Mouse (Mus musculus): ENCODE measurements around the gene Macrod1. TPM values are rescaled to one million over a fixed set of nuclear protein-coding genes. Genes with fewer than 3 reads are reported as not detected.

The Macrod1 gene
- polyA plus RNA-seq, 1 experiment from 2014 or later = 22.1 TPM

DNA sequence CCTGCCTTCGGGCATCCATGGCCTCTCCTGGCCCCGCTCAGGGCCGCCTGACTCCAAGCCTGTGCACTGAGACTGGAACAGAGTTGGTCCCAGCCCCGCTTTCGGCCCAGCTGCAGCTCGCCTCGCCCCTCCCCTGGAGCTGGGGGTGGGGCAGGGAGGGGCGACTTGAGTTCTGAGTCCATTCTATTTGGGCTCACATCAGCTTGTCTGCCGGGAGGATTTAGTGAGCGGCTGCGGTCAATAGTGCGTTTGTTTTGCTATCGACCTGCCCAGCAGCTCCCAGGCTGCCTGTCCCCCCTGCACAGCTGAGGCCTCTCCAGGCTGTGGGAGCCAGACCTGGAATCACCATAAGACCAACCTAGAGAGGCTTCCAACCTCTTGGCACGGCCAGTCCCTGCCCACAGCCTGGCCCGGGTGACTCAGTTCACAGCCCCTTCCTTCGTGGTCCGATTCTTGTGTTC, 78.1 kb downstream of the Macrod1 start:
- WGBS = 18% methylated on average over 17 of the region's 17 CpGs
- no peak overlapping the region for H3K9ac ChIP-seq
- ATAC-seq (ENCODE audit: insufficient number of reproducible peaks, low FRiP score, low TSS enrichment, low read depth) = no peak
- peaks cover 66% of the 10 kb centered on the region for H3K4me1 ChIP-seq
- peaks cover 2% of the 10 kb centered on the region; the same call in 1 of the 2 replicates for H3K27me3 ChIP-seq
- no peaks in the 10 kb centered on the region for H3K9me3 ChIP-seq (replicated peaks)
- H3K4me2 ChIP-seq (replicated peaks) = 0 out of 2 replicates have a peak overlapping the region, but pooled peaks have one; percentile 6
- no peak overlapping the region for H3K4me3 ChIP-seq (replicated peaks)
- no peaks in the 10 kb centered on the region for H3K36me3 ChIP-seq
- peak overlapping the region; percentile 79 for H3K27ac ChIP-seq (replicated peaks)

DNA sequence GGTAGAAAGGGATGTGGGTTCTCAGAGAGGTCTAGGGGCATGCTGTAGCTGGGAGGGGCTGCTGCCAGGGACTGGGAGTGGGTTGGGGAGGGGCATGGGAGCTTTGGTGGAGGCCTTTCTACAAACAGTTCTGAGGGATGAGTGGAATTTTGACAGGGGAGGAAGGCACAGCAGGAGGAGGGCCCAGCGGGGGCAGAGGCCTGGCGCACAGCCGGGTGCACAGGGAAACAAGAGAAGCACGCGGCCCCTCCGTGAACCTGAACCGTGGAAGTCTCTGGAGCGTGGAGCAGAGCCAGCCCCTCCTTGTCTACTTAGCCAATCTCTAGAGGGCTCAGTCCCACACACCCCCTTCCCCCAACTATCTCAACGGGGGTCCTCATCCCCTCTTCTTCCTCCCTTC, 78.9 kb downstream of the Macrod1 start:
- ATAC-seq (ENCODE audit: insufficient number of reproducible peaks, low FRiP score, low TSS enrichment, low read depth) = peak; percentile 61
- H3K27me3 ChIP-seq = peaks cover 2% of the 10 kb centered on the region; the same call in 1 of the 2 replicates
- peak overlapping the region; percentile 79 for H3K27ac ChIP-seq (replicated peaks)
- H3K9ac ChIP-seq = no peak overlapping the region
- no peaks in the 10 kb centered on the region for H3K36me3 ChIP-seq
- no peaks in the 10 kb centered on the region for H3K9me3 ChIP-seq (replicated peaks)
- H3K4me2 ChIP-seq (replicated peaks) = peak overlapping the region; percentile 24
- no peak overlapping the region for H3K4me3 ChIP-seq (replicated peaks)
- peaks cover 67% of the 10 kb centered on the region for H3K4me1 ChIP-seq
- 5% methylated on average over 9 of the region's 9 CpGs for WGBS

DNA sequence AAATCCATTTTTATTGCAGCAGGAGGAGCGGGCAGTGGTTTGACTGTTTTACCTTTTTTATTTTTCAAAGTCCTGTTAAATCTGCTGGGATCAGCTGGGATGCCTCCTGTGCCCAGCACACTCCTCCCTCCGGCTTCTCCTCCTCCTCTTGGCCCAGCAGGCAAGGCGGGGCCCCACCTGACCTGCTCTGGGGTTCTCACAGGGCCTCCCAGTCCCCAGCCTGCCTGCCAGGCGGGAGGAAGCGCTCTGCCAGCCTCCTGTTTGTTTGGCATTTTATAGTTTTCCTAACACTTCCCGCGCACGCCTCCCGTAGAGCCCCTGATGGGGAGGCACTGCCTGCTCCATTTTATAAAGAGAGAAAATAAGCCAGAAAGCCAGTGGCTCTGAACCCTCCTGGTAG, 79.4 kb downstream of the Macrod1 start:
- H3K27me3 ChIP-seq = peaks cover 2% of the 10 kb centered on the region; the same call in 1 of the 2 replicates
- H3K27ac ChIP-seq (replicated peaks) = peak overlapping the region; percentile 79
- H3K9ac ChIP-seq = no peak overlapping the region
- no peaks in the 10 kb centered on the region for H3K9me3 ChIP-seq (replicated peaks)
- H3K36me3 ChIP-seq = no peaks in the 10 kb centered on the region
- WGBS = 14% methylated on average over 9 of the region's 9 CpGs
- H3K4me1 ChIP-seq = peaks cover 72% of the 10 kb centered on the region
- ATAC-seq (ENCODE audit: insufficient number of reproducible peaks, low FRiP score, low TSS enrichment, low read depth) = peak; percentile 61
- peak overlapping the region; percentile 24 for H3K4me2 ChIP-seq (replicated peaks)
- no peak overlapping the region for H3K4me3 ChIP-seq (replicated peaks)

DNA sequence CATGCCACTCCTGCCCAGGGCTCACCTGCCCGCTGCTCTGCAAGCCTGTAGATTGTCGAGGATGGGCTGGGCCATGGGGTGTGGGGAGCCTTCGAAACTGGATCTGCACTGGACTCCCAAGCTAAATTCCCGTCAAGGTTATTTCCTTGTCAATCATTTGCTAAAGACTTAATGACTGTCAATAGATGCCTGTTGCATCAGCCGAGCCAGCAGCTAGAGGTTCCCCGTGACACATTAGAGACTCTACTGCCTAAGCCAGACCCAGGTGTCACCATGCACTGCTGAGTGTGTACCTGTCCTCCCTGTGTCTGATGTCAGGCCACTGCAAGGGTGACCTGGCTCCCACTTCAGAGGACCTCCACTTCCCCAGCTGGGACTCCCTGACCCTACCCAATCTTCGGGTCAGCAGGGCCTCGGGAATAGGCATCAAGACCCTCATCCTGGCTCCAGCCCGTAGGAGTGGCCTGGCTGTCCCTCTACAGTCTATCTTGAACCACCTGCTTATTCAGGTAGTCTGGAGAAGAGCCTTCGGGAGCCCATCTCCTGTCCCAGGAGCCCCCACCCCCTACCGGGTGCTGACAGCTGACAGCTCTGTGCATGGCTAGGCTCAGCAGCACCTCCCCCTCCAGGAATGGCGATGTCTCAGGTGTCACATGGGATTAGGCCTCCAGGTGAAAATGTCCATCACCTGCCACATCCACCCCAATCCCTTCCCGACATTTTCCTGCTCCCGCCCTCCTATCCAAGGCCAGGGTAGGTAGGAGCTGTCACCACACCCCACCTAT, 80.3 kb downstream of the Macrod1 start:
- H3K36me3 ChIP-seq = no peaks in the 10 kb centered on the region
- H3K27ac ChIP-seq (replicated peaks) = peak overlapping the region; percentile 79
- ATAC-seq (ENCODE audit: insufficient number of reproducible peaks, low FRiP score, low TSS enrichment, low read depth) = no peak
- H3K4me2 ChIP-seq (replicated peaks) = no peak overlapping the region
- peaks cover 2% of the 10 kb centered on the region; the same call in 1 of the 2 replicates for H3K27me3 ChIP-seq
- WGBS = 37% methylated on average over 14 of the region's 14 CpGs
- H3K4me1 ChIP-seq = peaks cover 81% of the 10 kb centered on the region
- H3K9ac ChIP-seq = no peak overlapping the region
- no peaks in the 10 kb centered on the region for H3K9me3 ChIP-seq (replicated peaks)
- H3K4me3 ChIP-seq (replicated peaks) = no peak overlapping the region

DNA sequence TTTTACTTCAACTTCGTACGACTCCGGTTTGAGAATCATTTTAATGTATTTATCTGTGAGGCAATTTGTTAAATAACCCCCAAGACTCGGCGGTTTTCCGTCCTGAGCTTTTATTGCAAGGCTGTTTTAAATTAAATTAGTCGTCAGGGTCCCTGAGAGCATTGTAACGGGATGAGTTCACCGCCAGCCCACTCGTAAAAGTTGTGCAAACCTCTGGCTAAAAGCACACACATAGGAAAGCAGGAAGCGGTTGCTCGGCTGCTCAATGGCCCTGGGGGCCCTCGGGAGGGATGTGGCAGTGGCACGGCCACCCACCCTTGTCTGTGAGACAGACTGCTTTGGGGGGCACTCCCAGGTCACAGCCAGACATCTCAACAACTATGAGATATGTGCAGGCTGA, 81.7 kb downstream of the Macrod1 start:
- Histone ChIP-seq H3K27me3 (0 out of 2 replicates have a peak, but pooled peaks cover 2% of the 10 kb centered on the region), H3K4me1 (peaks cover 95% of the 10 kb centered on the region), H3K4me2 (replicated peaks) (no peak overlapping the region), H3K36me3 (no peaks in the 10 kb centered on the region), H3K4me3 (replicated peaks) (no peak overlapping the region), H3K27ac (replicated peaks) (no peak overlapping the region), H3K9ac (no peak overlapping the region), H3K9me3 (replicated peaks) (no peaks in the 10 kb centered on the region)
- 20% methylated on average over 14 of the region's 14 CpGs for WGBS
- ATAC-seq (ENCODE audit: insufficient number of reproducible peaks, low FRiP score, low TSS enrichment, low read depth) = no peak

DNA sequence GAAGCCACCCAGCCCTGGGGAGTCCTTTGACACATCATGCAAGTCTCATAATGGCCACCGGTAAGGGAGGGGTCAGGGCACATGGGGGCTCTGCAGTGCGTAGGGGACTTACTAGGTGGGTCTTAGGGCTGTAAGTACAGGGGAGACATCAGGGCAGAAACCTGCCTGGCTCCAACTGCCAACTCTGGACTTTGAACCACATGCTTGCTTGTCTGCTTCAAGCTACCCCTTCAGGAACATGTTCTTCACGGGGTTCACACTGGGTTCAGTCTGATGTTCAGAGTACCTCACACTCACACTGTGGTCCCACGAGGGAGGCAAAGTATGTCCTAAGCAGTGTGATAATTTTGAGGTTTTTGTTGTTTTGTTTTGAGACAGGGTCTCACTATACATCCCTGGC, 82.7 kb downstream of the Macrod1 start:
- Histone ChIP-seq H3K4me3 (replicated peaks) (no peak overlapping the region), H3K9me3 (replicated peaks) (no peaks in the 10 kb centered on the region), H3K36me3 (no peaks in the 10 kb centered on the region), H3K4me2 (replicated peaks) (no peak overlapping the region), H3K9ac (no peak overlapping the region), H3K27me3 (0 out of 2 replicates have a peak, but pooled peaks cover 2% of the 10 kb centered on the region), H3K27ac (replicated peaks) (no peak overlapping the region), H3K4me1 (peaks cover 99% of the 10 kb centered on the region)
- no peak for ATAC-seq (ENCODE audit: insufficient number of reproducible peaks, low FRiP score, low TSS enrichment, low read depth)
- 40% methylated on average over 4 of the region's 4 CpGs for WGBS

DNA sequence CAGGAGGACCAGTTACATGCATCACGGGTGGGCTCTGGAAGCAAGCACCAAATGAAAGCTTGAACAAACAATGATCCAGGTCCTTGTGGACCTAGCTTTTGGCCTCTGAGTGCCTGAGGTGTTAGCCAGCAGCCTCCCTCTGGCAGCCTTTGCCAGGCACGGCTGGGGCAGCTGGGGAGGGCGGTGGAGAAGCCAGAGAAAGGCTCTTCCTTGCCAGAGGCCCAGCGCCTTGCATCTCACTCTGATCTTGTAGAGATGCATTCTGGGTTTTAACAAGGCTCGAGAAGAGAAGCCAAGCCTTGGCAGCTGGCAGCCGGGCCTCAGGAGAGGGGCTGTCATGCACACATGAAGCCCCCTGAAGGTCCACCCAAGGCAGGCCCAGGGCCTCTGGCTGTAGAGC, 83.8 kb downstream of the Macrod1 start:
- peaks cover 93% of the 10 kb centered on the region for H3K4me1 ChIP-seq
- no peak overlapping the region for H3K4me3 ChIP-seq (replicated peaks)
- H3K9me3 ChIP-seq (replicated peaks) = no peaks in the 10 kb centered on the region
- WGBS = 51% methylated on average over 6 of the region's 6 CpGs
- peak overlapping the region; percentile 21; the same call in 1 of the 2 replicates for H3K9ac ChIP-seq
- H3K4me2 ChIP-seq (replicated peaks) = no peak overlapping the region
- peaks cover 8% of the 10 kb centered on the region for H3K27me3 ChIP-seq
- ATAC-seq (ENCODE audit: insufficient number of reproducible peaks, low FRiP score, low TSS enrichment, low read depth) = no peak
- no peaks in the 10 kb centered on the region for H3K36me3 ChIP-seq
- peak overlapping the region; percentile 40 for H3K27ac ChIP-seq (replicated peaks)

DNA sequence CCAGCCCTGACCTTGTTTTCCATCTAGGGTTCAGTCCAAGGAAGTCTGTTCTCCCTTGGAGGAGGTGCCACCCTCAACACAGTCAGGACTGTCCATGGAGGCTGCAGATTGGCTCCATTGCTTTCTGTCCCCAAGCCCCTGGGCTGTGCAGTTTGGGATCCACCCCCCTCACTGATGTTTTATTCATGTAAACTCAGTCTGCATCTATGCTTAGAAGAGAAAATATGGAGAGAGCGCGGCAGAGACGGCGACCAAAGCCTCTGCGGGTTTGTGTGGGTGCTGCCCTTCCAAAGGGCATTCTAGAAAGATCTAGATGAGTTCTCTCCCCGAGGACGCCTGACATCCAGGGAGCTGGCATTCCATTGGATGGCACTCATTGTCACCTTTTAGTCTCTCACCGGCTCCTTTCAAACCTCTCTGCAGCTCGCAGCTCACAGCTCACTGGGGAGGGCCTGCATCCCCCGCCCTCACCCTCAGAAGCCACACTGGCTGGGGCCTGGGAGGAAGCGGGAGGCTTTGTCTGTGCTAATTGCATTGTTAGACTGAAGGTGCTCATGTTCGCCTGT, 84.3 kb downstream of the Macrod1 start:
- no peak for ATAC-seq (ENCODE audit: insufficient number of reproducible peaks, low FRiP score, low TSS enrichment, low read depth)
- H3K36me3 ChIP-seq = no peaks in the 10 kb centered on the region
- no peak overlapping the region for H3K9ac ChIP-seq
- H3K27ac ChIP-seq (replicated peaks) = peak overlapping the region; percentile 40; the same call in 1 of the 2 replicates
- H3K27me3 ChIP-seq = peaks cover 14% of the 10 kb centered on the region
- no peaks in the 10 kb centered on the region for H3K9me3 ChIP-seq (replicated peaks)
- peaks cover 87% of the 10 kb centered on the region for H3K4me1 ChIP-seq
- H3K4me3 ChIP-seq (replicated peaks) = no peak overlapping the region
- H3K4me2 ChIP-seq (replicated peaks) = no peak overlapping the region
- WGBS = 45% methylated on average over 12 of the region's 12 CpGs

DNA sequence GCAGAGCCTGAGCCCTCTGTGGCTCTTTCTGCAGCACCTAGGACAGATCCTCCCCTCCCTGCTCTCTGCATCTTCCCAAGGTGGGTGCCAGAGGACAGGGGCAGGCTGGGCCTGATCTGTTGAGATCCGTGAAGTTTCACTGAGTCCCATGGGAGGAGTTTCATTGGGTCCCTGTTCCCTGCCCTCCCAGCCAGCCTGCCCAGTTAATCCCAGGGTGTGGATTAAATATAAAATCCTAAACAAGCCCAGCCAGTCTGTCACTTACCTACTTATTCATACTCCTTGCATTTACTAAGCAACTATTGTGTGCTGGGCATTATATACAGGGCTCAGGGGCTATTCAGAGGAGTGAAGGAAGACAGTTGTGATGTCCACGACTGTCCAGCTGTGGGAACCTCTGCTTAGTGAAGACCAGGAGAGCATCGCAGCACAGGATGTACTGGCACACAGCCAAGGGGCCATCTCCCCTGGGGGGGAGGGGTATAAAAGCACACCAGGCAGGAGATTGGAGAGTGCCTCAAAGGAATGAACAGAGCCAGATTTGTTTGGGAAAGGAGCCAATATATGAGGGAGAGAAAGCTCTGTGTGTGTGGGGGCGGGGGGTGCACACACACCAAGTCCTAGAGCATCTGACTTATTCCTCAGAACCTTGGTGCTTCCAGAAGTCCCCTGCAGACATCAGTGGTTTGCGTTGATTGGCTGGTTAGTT, 85.8 kb downstream of the Macrod1 start:
- H3K4me3 ChIP-seq (replicated peaks) = no peak overlapping the region
- H3K4me2 ChIP-seq (replicated peaks) = no peak overlapping the region
- H3K36me3 ChIP-seq = no peaks in the 10 kb centered on the region
- H3K4me1 ChIP-seq = peaks cover 76% of the 10 kb centered on the region
- no peak for ATAC-seq (ENCODE audit: insufficient number of reproducible peaks, low FRiP score, low TSS enrichment, low read depth)
- H3K9ac ChIP-seq = no peak overlapping the region
- peaks cover 17% of the 10 kb centered on the region for H3K27me3 ChIP-seq
- no peaks in the 10 kb centered on the region for H3K9me3 ChIP-seq (replicated peaks)
- H3K27ac ChIP-seq (replicated peaks) = no peak overlapping the region
- 32% methylated on average over 5 of the region's 5 CpGs for WGBS

DNA sequence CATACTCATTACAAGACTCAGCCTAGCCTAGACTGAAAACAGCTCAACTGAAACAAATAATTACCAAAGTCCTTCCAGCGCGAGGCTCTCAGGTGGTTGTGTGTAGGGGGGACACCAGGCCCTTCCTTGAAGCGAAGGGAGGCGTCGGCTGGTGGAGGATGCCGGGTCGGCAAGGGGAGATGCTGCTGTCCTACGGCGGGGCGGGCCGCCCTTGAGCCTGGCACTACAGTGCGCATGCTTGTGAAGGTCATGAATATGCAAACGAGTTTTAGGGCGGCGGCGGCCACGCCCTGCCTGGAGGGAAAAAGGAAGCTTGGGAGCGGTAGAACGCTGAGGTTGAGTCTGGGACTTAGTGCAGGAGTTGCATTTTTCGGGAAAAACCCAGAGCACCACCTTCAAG, 87.2 kb downstream of the Macrod1 start:
- Histone ChIP-seq H3K4me2 (replicated peaks) (peak overlapping the region; percentile 53), H3K4me3 (replicated peaks) (peak overlapping the region; percentile 32), H3K9ac (no peak overlapping the region), H3K9me3 (replicated peaks) (no peaks in the 10 kb centered on the region), H3K27me3 (peaks cover 15% of the 10 kb centered on the region), H3K27ac (replicated peaks) (0 out of 2 replicates have a peak overlapping the region, but pooled peaks have one; percentile 28), H3K4me1 (peaks cover 76% of the 10 kb centered on the region), H3K36me3 (no peaks in the 10 kb centered on the region)
- WGBS = under 1% methylated on average over 20 of the region's 20 CpGs
- 0 out of 2 replicates have a peak, but pooled peaks have one; percentile 18 for ATAC-seq (ENCODE audit: insufficient number of reproducible peaks, low FRiP score, low TSS enrichment, low read depth)

DNA sequence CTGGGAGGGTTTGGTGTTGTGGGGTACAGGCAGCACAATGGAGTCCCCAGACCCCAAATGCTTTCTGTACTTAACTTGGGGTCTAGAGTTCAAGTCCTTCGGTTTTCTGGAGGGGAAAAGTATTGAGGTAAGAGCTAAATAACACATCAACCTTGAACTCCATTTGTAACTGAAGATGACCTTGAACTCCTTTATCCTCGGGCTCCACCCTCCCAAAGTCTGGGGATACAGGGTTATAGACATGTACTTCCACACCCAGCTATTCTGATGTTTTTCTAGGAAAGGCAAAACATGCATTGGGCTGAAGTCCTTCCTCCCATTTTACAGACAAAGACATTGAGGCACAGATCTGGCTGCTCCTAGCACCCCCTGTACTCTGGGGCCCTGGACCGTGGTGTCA, 87.8 kb downstream of the Macrod1 start:
- H3K9me3 ChIP-seq (replicated peaks) = no peaks in the 10 kb centered on the region
- H3K4me1 ChIP-seq = peaks cover 76% of the 10 kb centered on the region
- ATAC-seq (ENCODE audit: insufficient number of reproducible peaks, low FRiP score, low TSS enrichment, low read depth) = no peak
- H3K36me3 ChIP-seq = no peaks in the 10 kb centered on the region
- H3K27ac ChIP-seq (replicated peaks) = no peak overlapping the region
- H3K4me2 ChIP-seq (replicated peaks) = peak overlapping the region; percentile 53; the same call in 1 of the 2 replicates
- no peak overlapping the region for H3K4me3 ChIP-seq (replicated peaks)
- H3K27me3 ChIP-seq = peaks cover 15% of the 10 kb centered on the region
- no peak overlapping the region for H3K9ac ChIP-seq
- 69% methylated on average over 3 of the region's 3 CpGs for WGBS

Measured in embryonic facial prominence, embryonic 15.5 days (tissue).